Mouse (Mus musculus): ENCODE measurements around the gene Ccdc158.

GRCm38 (mm10) chr5:92579559-92579958 lies 95.5 kb downstream of the Ccdc158 start:
- TF ChIP-seq CTCF (IDR thresholded peaks at IDR 0.05; ENCODE audit: low read depth) (no peak), EP300 (IDR thresholded peaks at IDR 0.05; ENCODE audit: low read depth) (no peak)
